Mouse (Mus musculus) heart, embryonic 13.5 days (tissue): ENCODE results near the gene Cpne9. TPM values are rescaled to one million over a fixed set of nuclear protein-coding genes. Genes with fewer than 3 reads are reported as not detected.
"Not testable (repeated sequence)": the region's sequence is repeated elsewhere in the genome, so short reads cannot be mapped to it uniquely, and the experiment has no call there.

ENCODE experiments used
- ATAC-seq: fragments of 200-750 bp; cut with Nextera tagmentation; 2 replicates; pipeline ENCODE4 v1.8.0; 2017; ENCODE audit warnings: moderate TSS enrichment; ENCODE audit not compliant: insufficient number of reproducible peaks, low FRiP score, low TSS enrichment; ENCODE audit errors: extremely low read depth
- H3K27ac ChIP-seq: fragments of 300-500 bp; sonication (generic); replicated peaks from 2 replicates; pipeline ENCODE4 v1.5.1; 2015; ENCODE audit warnings: moderate library complexity, mild to moderate bottlenecking, inconsistent platforms
- H3K27me3 ChIP-seq: fragments of 300-500 bp; sonication (generic); replicated peaks from 2 replicates; pipeline ENCODE4 v1.6.1; 2015; ENCODE audit warnings: mild to moderate bottlenecking, inconsistent platforms
- H3K36me3 ChIP-seq: fragments of 300-500 bp; sonication (generic); 2 replicates; pipeline ENCODE4 v1.6.1; 2015; ENCODE audit warnings: mild to moderate bottlenecking, inconsistent platforms
- H3K4me1 ChIP-seq: fragments of 300-500 bp; sonication (generic); 2 replicates; pipeline ENCODE4 v1.6.1; 2015; ENCODE audit warnings: inconsistent platforms
- H3K4me2 ChIP-seq: fragments of 300-500 bp; sonication (generic); 2 replicates; pipeline ENCODE4 v1.6.1; 2015; ENCODE audit warnings: inconsistent platforms, mild to moderate bottlenecking, moderate library complexity
- H3K4me3 ChIP-seq: fragments of 300-500 bp; sonication (generic); 2 replicates; pipeline ENCODE4 v1.5.1; 2015; ENCODE audit warnings: moderate library complexity, mild to moderate bottlenecking, inconsistent platforms
- H3K9ac ChIP-seq: fragments of 300-500 bp; sonication (generic); 2 replicates; pipeline ENCODE4 v1.6.1; 2015; ENCODE audit warnings: inconsistent platforms, mild to moderate bottlenecking, moderate library complexity
- H3K9me3 ChIP-seq: fragments of 300-500 bp; sonication (generic); 2 replicates; pipeline ENCODE4 v1.6.1; 2016; ENCODE audit warnings: inconsistent platforms
- WGBS: fragments of 180-500 bp; shearing (Covaris S2); methylation state at CpG from one replicate; pipeline ENCODE4 v1.1.7; 2015; ENCODE audit warnings: mixed read lengths; 5-methylcytosine and 5-hydroxymethylcytosine counted together
- polyA plus RNA-seq: library from polyadenylated mRNA; unstranded; fragments of >200 nt; fragmentation: Nextera tagmentation; extraction: Ambion mirVana; gene quantifications from 2 replicates; pipeline ENCODE4 v1.2.1, GENCODE M21; 2015

Cpne9 gene
- polyA plus RNA-seq, 1 experiment from 2014 or later = not detected

GRCm38 (mm10) chr6:113326533-113327315 is 44.6 kb downstream of the Cpne9 start, which contains the start of gene Ogg1:
Gene Ogg1, plus strand, starts transcription at chr6:113326972.
- peak; percentile 95 for ATAC-seq
- Histone ChIP-seq H3K9ac (peak within 1 kb of the TSS; percentile 86), H3K4me2 (peak within 1 kb of the TSS; percentile 88), H3K36me3 (peaks cover 64% of the 10 kb centered on the region), H3K9me3 (no peaks in the 10 kb centered on the region), H3K4me1 (peaks cover 30% of the 10 kb centered on the region), H3K27ac (peak within 1 kb of the TSS; percentile 90), H3K4me3 (peak within 1 kb of the TSS; percentile 65), H3K27me3 (no peaks in the 10 kb centered on the region)
- under 1% methylated on average over 52 of the region's 52 CpGs for WGBS

DNA sequence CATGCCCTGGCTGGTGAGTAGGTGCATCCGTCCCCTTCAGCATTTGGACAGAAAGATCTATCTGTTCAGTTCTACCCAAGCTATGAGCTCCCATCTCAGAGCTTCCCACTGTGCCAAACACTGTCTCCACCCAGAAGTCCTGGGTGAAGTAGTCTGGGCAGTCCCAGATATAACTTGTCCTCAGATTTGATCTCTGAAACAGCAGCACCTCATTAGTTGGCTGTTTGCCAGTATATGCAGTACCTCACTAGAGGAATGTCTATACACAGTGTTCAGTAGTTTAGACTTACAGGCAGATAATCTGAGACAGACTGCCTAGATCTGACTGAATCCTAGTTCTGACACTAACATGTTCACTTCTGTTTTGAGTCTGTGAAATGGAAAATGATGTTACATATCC is 47.3 kb downstream of the Cpne9 start:
- no peak for ATAC-seq
- WGBS = 72% methylated on average over 1 of the region's 1 CpGs
- no peak overlapping the region for H3K4me2 ChIP-seq
- no peaks in the 10 kb centered on the region for H3K27me3 ChIP-seq
- H3K36me3 ChIP-seq = peaks cover 56% of the 10 kb centered on the region
- no peak overlapping the region; the same call in 1 of the 2 replicates for H3K9ac ChIP-seq
- peaks cover 44% of the 10 kb centered on the region for H3K4me1 ChIP-seq
- H3K27ac ChIP-seq = no peak overlapping the region
- H3K4me3 ChIP-seq = no peak overlapping the region
- no peaks in the 10 kb centered on the region for H3K9me3 ChIP-seq

- ATAC-seq = no peak
- no peak overlapping the region for H3K27ac ChIP-seq
- H3K4me3 ChIP-seq = no peak overlapping the region
- no peaks in the 10 kb centered on the region for H3K9me3 ChIP-seq
- 53% methylated on average over 2 of the region's 2 CpGs for WGBS
- peaks cover 56% of the 10 kb centered on the region for H3K36me3 ChIP-seq
- no peak overlapping the region for H3K4me2 ChIP-seq
- no peak overlapping the region for H3K9ac ChIP-seq
- peaks cover 41% of the 10 kb centered on the region for H3K4me1 ChIP-seq
- H3K27me3 ChIP-seq = no peaks in the 10 kb centered on the region
Measured at GRCm38 (mm10) chr6:113330547-113330946, 48.4 kb downstream of the Cpne9 start.

- H3K36me3 ChIP-seq = peaks cover 65% of the 10 kb centered on the region
Measured at GRCm38 (mm10) chr6:113331721-113332120, 49.6 kb downstream of the Cpne9 start.

GRCm38 (mm10) chr6:113332734-113333133 is 50.6 kb downstream of the Cpne9 start:
- not testable (repeated sequence) for H3K4me3 ChIP-seq, H3K9me3 ChIP-seq, H3K4me2 ChIP-seq, H3K27me3 ChIP-seq, ATAC-seq, H3K9ac ChIP-seq
- Histone ChIP-seq H3K36me3 (peaks cover 74% of the 10 kb centered on the region), H3K27ac (peak overlapping the region; percentile 84), H3K4me1 (peaks cover 40% of the 10 kb centered on the region)
- 69% methylated on average over 6 of the region's 6 CpGs for WGBS

More at GRCm38 (mm10) chr6:113331721-113332120, 49.6 kb downstream of the Cpne9 start:
- H3K9ac ChIP-seq = no peak overlapping the region
- H3K27ac ChIP-seq = no peak overlapping the region
- no peak for ATAC-seq
- no peak overlapping the region for H3K4me2 ChIP-seq
- 85% methylated on average over 11 of the region's 11 CpGs for WGBS
- peaks cover 35% of the 10 kb centered on the region for H3K4me1 ChIP-seq
- no peaks in the 10 kb centered on the region for H3K27me3 ChIP-seq
- no peak overlapping the region for H3K4me3 ChIP-seq
- H3K9me3 ChIP-seq = no peaks in the 10 kb centered on the region

- Histone ChIP-seq H3K27me3 (no peaks in the 10 kb centered on the region), H3K4me2 (no peak overlapping the region), H3K9ac (0 out of 2 replicates have a peak overlapping the region, but pooled peaks have one; percentile 33), H3K36me3 (peaks cover 80% of the 10 kb centered on the region), H3K4me3 (no peak overlapping the region), H3K27ac (peak overlapping the region; percentile 84), H3K9me3 (no peaks in the 10 kb centered on the region), H3K4me1 (peaks cover 35% of the 10 kb centered on the region)
- 37% methylated on average over 14 of the region's 14 CpGs for WGBS
- 0 out of 2 replicates have a peak, but pooled peaks have one; percentile 17 for ATAC-seq
Measured at GRCm38 (mm10) chr6:113333137-113333950, 51.2 kb downstream of the Cpne9 start.

DNA sequence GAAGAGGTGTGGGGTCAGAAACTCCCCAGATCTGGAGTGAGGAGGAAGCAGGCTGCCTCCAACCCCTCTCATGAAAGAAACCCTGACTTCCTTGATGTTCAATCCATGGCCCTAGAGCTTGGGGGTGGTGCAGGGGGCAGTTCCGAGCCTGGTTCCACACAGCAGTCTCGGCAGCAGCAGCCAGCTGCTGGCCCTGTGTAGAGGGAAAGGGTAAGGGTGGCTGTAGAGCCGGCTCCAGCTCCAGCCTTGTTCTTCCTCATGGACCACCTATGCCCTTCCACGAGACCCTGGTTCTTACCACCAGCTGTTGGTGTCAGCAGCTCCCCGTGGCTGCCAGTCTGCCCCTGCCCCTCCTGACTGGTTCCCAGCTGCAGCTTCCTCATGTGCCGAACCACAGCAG is 52.1 kb downstream of the Cpne9 start:
- no peaks in the 10 kb centered on the region for H3K27me3 ChIP-seq
- no peak overlapping the region for H3K4me2 ChIP-seq
- H3K9me3 ChIP-seq = no peaks in the 10 kb centered on the region
- H3K36me3 ChIP-seq = peaks cover 81% of the 10 kb centered on the region
- WGBS = 71% methylated on average over 6 of the region's 6 CpGs
- H3K9ac ChIP-seq = no peak overlapping the region
- H3K27ac ChIP-seq = peak overlapping the region; percentile 22; the same call in 1 of the 2 replicates
- H3K4me3 ChIP-seq = no peak overlapping the region
- ATAC-seq = no peak
- peaks cover 32% of the 10 kb centered on the region for H3K4me1 ChIP-seq

DNA sequence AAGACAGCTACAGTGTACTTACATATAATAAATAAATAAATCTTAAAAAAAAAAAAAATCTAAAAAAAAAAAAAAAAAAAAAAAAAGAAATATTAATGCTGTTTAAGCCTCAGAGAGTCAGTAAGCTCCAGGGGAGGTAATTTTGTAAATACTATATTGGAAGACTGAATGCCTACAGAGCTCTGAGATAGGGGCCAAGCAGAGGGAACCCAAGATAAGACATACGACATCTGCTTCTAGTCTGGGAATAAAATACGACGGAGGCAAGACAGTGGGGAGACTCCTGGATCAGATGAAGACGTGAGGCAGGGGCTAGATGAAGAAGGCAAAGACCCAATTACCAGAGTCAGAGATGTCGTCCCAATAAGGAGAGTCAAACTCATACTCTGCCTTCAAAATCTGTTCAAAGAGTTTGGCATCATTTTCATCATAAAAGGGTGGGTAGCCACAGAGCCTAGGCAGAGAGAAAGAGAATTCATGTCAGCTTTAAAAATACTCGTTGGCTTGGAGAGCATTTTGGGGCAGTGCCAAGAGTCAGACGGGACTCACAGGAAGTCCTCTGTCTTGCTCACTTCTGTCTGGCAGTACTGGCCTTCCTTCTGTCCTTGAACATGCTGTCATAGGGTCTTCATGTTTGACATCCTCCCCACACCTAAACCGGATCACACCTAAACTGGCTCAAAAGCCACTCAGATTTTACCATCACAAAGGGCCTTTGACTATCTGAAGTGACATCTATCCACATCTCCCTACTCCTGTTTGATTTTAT is 54.9 kb downstream of the Cpne9 start:
- Histone ChIP-seq H3K4me2 (no peak overlapping the region), H3K4me3 (no peak overlapping the region), H3K9ac (peak overlapping the region; percentile 40; the same call in 1 of the 2 replicates), H3K36me3 (peaks cover 83% of the 10 kb centered on the region), H3K27me3 (no peaks in the 10 kb centered on the region), H3K27ac (peak overlapping the region; percentile 56), H3K4me1 (peaks cover 43% of the 10 kb centered on the region), H3K9me3 (no peaks in the 10 kb centered on the region)
- WGBS = 46% methylated on average over 8 of the region's 8 CpGs
- ATAC-seq = no peak

DNA sequence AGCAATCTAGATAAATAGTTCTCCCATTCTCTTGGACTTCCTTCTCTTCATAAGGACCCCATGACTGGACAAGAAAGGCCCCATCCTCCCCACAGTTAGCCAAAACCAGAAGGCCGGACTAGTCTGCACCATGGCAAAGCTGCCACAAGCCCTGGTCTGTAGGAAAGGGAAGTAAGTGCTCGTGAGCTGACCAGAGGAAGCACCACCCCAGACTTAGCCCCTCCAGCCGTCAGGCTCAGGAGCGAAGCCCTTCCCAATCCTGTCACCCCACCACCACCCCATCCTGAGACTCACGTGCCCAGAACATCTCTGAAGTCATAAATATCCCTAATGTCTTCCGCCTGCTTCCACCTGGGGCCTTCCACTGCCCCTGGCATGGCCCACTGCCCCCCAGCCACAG is 59.5 kb downstream of the Cpne9 start:
- H3K36me3 ChIP-seq = peaks cover 45% of the 10 kb centered on the region
- H3K27me3 ChIP-seq = no peaks in the 10 kb centered on the region
- H3K4me3 ChIP-seq = peak overlapping the region; percentile 21; the same call in 1 of the 2 replicates
- H3K27ac ChIP-seq = peak overlapping the region; percentile 54
- peak overlapping the region; percentile 82 for H3K4me2 ChIP-seq
- 72% methylated on average over 6 of the region's 6 CpGs for WGBS
- no peak for ATAC-seq
- peaks cover 52% of the 10 kb centered on the region for H3K4me1 ChIP-seq
- no peaks in the 10 kb centered on the region for H3K9me3 ChIP-seq
- H3K9ac ChIP-seq = peak overlapping the region; percentile 92

- Histone ChIP-seq H3K4me1 (peaks cover 47% of the 10 kb centered on the region), H3K36me3 (peaks cover 40% of the 10 kb centered on the region), H3K4me2 (peak overlapping the region; percentile 82), H3K9ac (peak overlapping the region; percentile 92), H3K27ac (peak overlapping the region; percentile 70), H3K9me3 (no peaks in the 10 kb centered on the region), H3K27me3 (no peaks in the 10 kb centered on the region), H3K4me3 (peak overlapping the region; percentile 71)
- 18% methylated on average over 4 of the region's 7 CpGs for WGBS
- no peak for ATAC-seq
Measured at GRCm38 (mm10) chr6:113342297-113342696, 60.2 kb downstream of the Cpne9 start.
